28 mouse cellular contexts compared by ENCODE assay signal in genomic region chr15:94349052-94349451, GRCm38 (mm10).
DNase-seq lines count a peak whose midpoint lies in the region.
"Had no signal": no experiment of that assay in that cellular context is flagged by ENCODE, and none has a peak within 500 bp of the region (broad histone marks: within the 10 kb centered on the region; RNA-seq: fewer than 3 reads in every experiment).

No protein-coding gene starts in this region.

- H3K9me3 ChIP-seq in heart, embryonic 10.5 days, result 0 out of 2 replicates have a peak, but pooled peaks cover 3% of the 10 kb centered on the region
- H3K9me3 ChIP-seq: hindbrain, embryonic 15.5 days; liver, embryonic 15.5 days had no signal

- no peak overlapping the region for H3K27ac ChIP-seq in heart, embryonic 10.5 days
- H3K27ac ChIP-seq: embryonic facial prominence, embryonic 12.5 days; forebrain, embryonic 10.5 days; hindbrain, embryonic 10.5 days; hindbrain, embryonic 15.5 days; layer of hippocampus, adult 2 months; left cerebral cortex, adult 2 months; limb, embryonic 12.5 days; liver, embryonic 15.5 days had no signal

- no peaks in the 10 kb centered on the region; the same call in 1 of the 2 replicates for H3K36me3 ChIP-seq in heart, embryonic 10.5 days
- H3K36me3 ChIP-seq: limb, embryonic 12.5 days; liver, embryonic 15.5 days had no signal

- WGBS in heart, embryonic 10.5 days, result 80% methylated on average over 18 of the region's 18 CpGs

- no peaks in the 10 kb centered on the region for H3K4me1 ChIP-seq in heart, embryonic 10.5 days
- H3K4me1 ChIP-seq: embryonic facial prominence, embryonic 12.5 days; forebrain, embryonic 10.5 days; hindbrain, embryonic 10.5 days; hindbrain, embryonic 15.5 days; limb, embryonic 12.5 days; liver, embryonic 15.5 days had no signal

- DNase-seq in heart, adult 11 months, result peak; percentile 86
- DNase-seq in heart, embryonic 10.5 days (ENCODE audit: low spot score), result no peak
- DNase-seq in layer of hippocampus, adult 11-12 months (ENCODE audit: low spot score), result peak; percentile 12
- no peak for DNase-seq in layer of hippocampus, postnatal 25 days (ENCODE audit: extremely low spot score in 1 of 2, low spot score in 1 of 2)
- DNase-seq in ES-CJ7 (ENCODE audit: low read depth, low spot score), result peak; percentile 13
- DNase-seq in layer of hippocampus, adult 9-11 months, result peak; percentile 34
- DNase-seq in spleen, adult 18-20 months, result no peak
- DNase-seq: adrenal gland, postnatal 10 days; cerebellum, adult 11-12 months; cerebellum, adult 9-11 months; embryo, embryonic 11 days; gastrocnemius, postnatal 14 days; kidney, adult 11 months; kidney, postnatal 14 days; lung, embryonic 14.5 days; lung, postnatal 14 days; midbrain, embryonic 14.5 days; retina, postnatal 1 day; right cerebral cortex, postnatal 14 days; thymus, postnatal 4 days had no signal

- H3K4me3 ChIP-seq in heart, embryonic 10.5 days, result no peak overlapping the region
- H3K4me3 ChIP-seq: embryonic facial prominence, embryonic 12.5 days; forebrain, embryonic 10.5 days; hindbrain, embryonic 10.5 days; hindbrain, embryonic 15.5 days; layer of hippocampus, adult 2 months; left cerebral cortex, adult 2 months; limb, embryonic 12.5 days; liver, embryonic 15.5 days had no signal

- no peaks in the 10 kb centered on the region for H3K27me3 ChIP-seq in heart, embryonic 10.5 days (ENCODE audit: insufficient read depth, poor library complexity, severe bottlenecking)
- H3K27me3 ChIP-seq: embryonic facial prominence, embryonic 12.5 days; hindbrain, embryonic 15.5 days; limb, embryonic 12.5 days; liver, embryonic 15.5 days had no signal

Comparison
In these comparisons a context has a peak if more than half of its experiments do, and no peak if none do; other contexts are left out.
1. DNase-seq: peak in heart, adult 11 months (single experiment), layer of hippocampus, adult 11-12 months (single experiment), ES-CJ7 (single experiment) and layer of hippocampus, adult 9-11 months (single experiment); none in heart, embryonic 10.5 days (single experiment), layer of hippocampus, postnatal 25 days (0 of 2) and spleen, adult 18-20 months (0 of 2).